Mouse (Mus musculus): Measurements from ENCODE around the gene Peli3.
"Not testable (repeated sequence)": the region's sequence is repeated elsewhere in the genome, so short reads cannot be mapped to it uniquely, and the experiment has no call there.

Peli3 gene

GRCm38 (mm10) chr19:4942551-4943252, at the start of gene Peli3:
Gene Peli3, minus strand, starts transcription at chr19:4943127.
- DNase-seq (ENCODE audit: low spot score in 2 of 2) = peak; percentile 42 to 67

- no peak for DNase-seq (ENCODE audit: low spot score in 2 of 2)
Observed at GRCm38 (mm10) chr19:4992371-4992770, 49.4 kb upstream of the Peli3 start.

- no peak for DNase-seq (ENCODE audit: low spot score in 2 of 2)
Observed at GRCm38 (mm10) chr19:4990716-4991115, 47.8 kb upstream of the Peli3 start.

GRCm38 (mm10) chr19:4990256-4990625, 47.3 kb upstream of the Peli3 start, which contains the start of gene Npas4:
Gene Npas4, minus strand, starts transcription at chr19:4990316.
- DNase-seq (ENCODE audit: low spot score in 2 of 2) = no peak

- peak in 1 of 2 experiments; percentile 81 for DNase-seq (ENCODE audit: low spot score in 2 of 2)
Observed at GRCm38 (mm10) chr19:4989434-4990255, 46.7 kb upstream of the Peli3 start.

- DNase-seq (ENCODE audit: low spot score in 2 of 2) = peak in 1 of 2 experiments; percentile 70
Observed at GRCm38 (mm10) chr19:4989013-4989412, 46.1 kb upstream of the Peli3 start.

- DNase-seq (ENCODE audit: low spot score in 2 of 2) = peak in 1 of 2 experiments; percentile 82
Observed at GRCm38 (mm10) chr19:4981767-4982166, 38.8 kb upstream of the Peli3 start.

GRCm38 (mm10) chr19:4968236-4968635, 25.3 kb upstream of the Peli3 start:
- no peak for DNase-seq (ENCODE audit: low spot score in 2 of 2)

GRCm38 (mm10) chr19:4961928-4962601, 19.1 kb upstream of the Peli3 start, which contains the start of gene Mrpl11:
Gene Mrpl11, plus strand, starts transcription at chr19:4962147.
- DNase-seq (ENCODE audit: low spot score in 2 of 2) = peak; percentile 82 to 96

GRCm38 (mm10) chr19:4948641-4949040, 5.7 kb upstream of the Peli3 start:
- not testable (repeated sequence) for DNase-seq (ENCODE audit: low spot score in 2 of 2)

GRCm38 (mm10) chr19:4945540-4945939, 2.6 kb upstream of the Peli3 start:
- DNase-seq (ENCODE audit: low spot score in 2 of 2) = no peak

- peak in 1 of 2 experiments; percentile 30 for DNase-seq (ENCODE audit: low spot score in 2 of 2)
Observed at GRCm38 (mm10) chr19:4943253-4943588, 294 bp upstream of the Peli3 start.

GRCm38 (mm10) chr19:4937444-4938310, 5.2 kb downstream of the Peli3 start:
- DNase-seq (ENCODE audit: low spot score in 2 of 2) = no peak

- no peak for DNase-seq (ENCODE audit: low spot score in 2 of 2)
Observed at GRCm38 (mm10) chr19:4936896-4937295, 6.0 kb downstream of the Peli3 start.

- DNase-seq (ENCODE audit: low spot score in 2 of 2) = no peak
Observed at GRCm38 (mm10) chr19:4928781-4929180, 14.1 kb downstream of the Peli3 start.

- peak; percentile 92 to 98 for DNase-seq (ENCODE audit: low spot score in 2 of 2)
Observed at GRCm38 (mm10) chr19:4927904-4928531, 14.9 kb downstream of the Peli3 start, which contains the start of gene Dpp3. Gene Dpp3, minus strand, starts transcription at chr19:4928287.

- no peak for DNase-seq (ENCODE audit: low spot score in 2 of 2)
Observed at GRCm38 (mm10) chr19:4925121-4925860, 17.6 kb downstream of the Peli3 start.

GRCm38 (mm10) chr19:4919652-4920051, 23.3 kb downstream of the Peli3 start:
- no peak for DNase-seq (ENCODE audit: low spot score in 2 of 2)

- DNase-seq (ENCODE audit: low spot score in 2 of 2) = no peak
Observed at GRCm38 (mm10) chr19:4916827-4917226, 26.1 kb downstream of the Peli3 start.
